Mouse (Mus musculus): ENCODE measurements around the gene Erh.

DNA sequence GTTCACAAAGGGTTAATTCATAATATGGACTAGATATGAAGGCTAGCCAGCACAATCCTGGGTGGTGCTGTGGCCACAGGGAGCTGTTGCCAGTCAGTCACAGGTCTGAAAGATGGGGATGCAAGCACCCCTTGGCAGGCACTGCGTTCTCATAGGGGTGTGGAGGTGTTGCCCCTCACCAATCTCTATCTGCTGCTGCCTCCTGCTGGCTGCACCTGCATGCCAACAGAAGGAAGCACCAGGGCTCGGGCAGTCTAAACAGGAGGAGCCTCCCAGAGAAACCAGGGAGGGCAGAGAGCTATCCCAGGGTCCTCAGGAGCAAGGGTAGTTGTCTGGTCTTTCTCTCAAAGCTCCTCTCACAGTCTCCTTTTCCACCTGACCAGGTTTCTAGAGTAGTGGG lies 59.2 kb downstream of the Erh start:
- TF ChIP-seq CTCF (IDR thresholded peaks at IDR 0.05; ENCODE audit: control insufficient read depth, insufficient read depth, insufficient replicate concordance, low read depth, low read length), result peak; percentile 17; the same call in 1 of the 2 replicates
- TF ChIP-seq POLR2A (IDR thresholded peaks at IDR 0.05; ENCODE audit: control insufficient read depth, low read depth, low read length), result no peak
